Mouse (Mus musculus) embryonic facial prominence, embryonic 10.5 days (tissue): ENCODE measurements around the gene Btbd2. TPM values are rescaled to one million over a fixed set of nuclear protein-coding genes. Genes with fewer than 3 reads are reported as not detected.

ENCODE experiments used
- DNase-seq: peaks from one replicate; pipeline ENCODE4 v3.0.0-alpha.2; 2017; ENCODE audit warnings: low spot score
- H3K27ac ChIP-seq: fragments of 300-500 bp; sonication (generic); replicated peaks from 2 replicates; pipeline ENCODE4 v1.5.1; 2016; ENCODE audit warnings: mild to moderate bottlenecking
- H3K27me3 ChIP-seq: fragments of 300-500 bp; sonication (generic); replicated peaks from 2 replicates; pipeline ENCODE4 v1.6.1; 2016; ENCODE audit warnings: low read depth, mild to moderate bottlenecking; ENCODE audit not compliant: poor library complexity, severe bottlenecking
- H3K36me3 ChIP-seq: fragments of 300-500 bp; sonication (generic); replicated peaks from 2 replicates; pipeline ENCODE4 v1.6.1; 2016; ENCODE audit warnings: mild to moderate bottlenecking, moderate library complexity
- H3K4me1 ChIP-seq: fragments of 300-500 bp; sonication (generic); 2 replicates; pipeline ENCODE4 v1.6.1; 2016
- H3K4me3 ChIP-seq: fragments of 300-500 bp; sonication (generic); 2 replicates; pipeline ENCODE4 v1.5.1; 2016; ENCODE audit warnings: mild to moderate bottlenecking, moderate library complexity
- H3K9me3 ChIP-seq: fragments of 300-500 bp; sonication (generic); 2 replicates; pipeline ENCODE4 v1.6.1; 2016; ENCODE audit warnings: mild to moderate bottlenecking
- WGBS: fragments of 180-500 bp; shearing (Covaris S2); methylation state at CpG from one replicate; pipeline ENCODE4 v1.1.7; 2016; 5-methylcytosine and 5-hydroxymethylcytosine counted together
- polyA plus RNA-seq: library from polyadenylated mRNA; unstranded; fragments of >200 nt; fragmentation: Nextera tagmentation; extraction: Ambion mirVana; gene quantifications from 2 replicates; pipeline ENCODE4 v1.2.1, GENCODE M21; 2016

Gene Btbd2
- polyA plus RNA-seq, 1 experiment from 2014 or later = 84.8 TPM

DNA sequence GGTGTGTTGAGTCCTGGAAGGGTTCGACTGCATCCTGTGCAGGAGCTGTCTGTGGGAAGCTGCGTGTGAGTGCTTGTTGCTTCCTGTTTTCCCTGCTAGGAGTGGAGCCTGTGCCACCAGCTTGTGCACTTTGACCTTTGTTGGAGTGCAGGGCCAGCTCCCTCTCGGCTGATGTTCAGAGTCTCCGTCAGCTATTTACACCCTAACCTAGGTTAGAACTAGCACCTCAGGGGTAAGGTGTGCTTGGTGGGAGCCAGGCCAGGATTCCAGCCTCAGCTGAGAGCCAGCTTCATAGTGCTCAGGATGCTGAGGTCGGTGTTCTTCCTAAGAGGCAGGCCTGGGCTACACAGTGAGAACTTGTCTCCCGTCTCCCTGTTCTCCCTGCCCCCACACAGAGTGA, 21.5 kb downstream of the Btbd2 start:
- Histone ChIP-seq H3K9me3 (no peaks in the 10 kb centered on the region), H3K27ac (no peak overlapping the region), H3K4me3 (no peak overlapping the region), H3K36me3 (peaks cover 97% of the 10 kb centered on the region), H3K27me3 (no peaks in the 10 kb centered on the region), H3K4me1 (no peaks in the 10 kb centered on the region)
- DNase-seq = no peak
- 81% methylated on average over 6 of the region's 6 CpGs for WGBS

DNA sequence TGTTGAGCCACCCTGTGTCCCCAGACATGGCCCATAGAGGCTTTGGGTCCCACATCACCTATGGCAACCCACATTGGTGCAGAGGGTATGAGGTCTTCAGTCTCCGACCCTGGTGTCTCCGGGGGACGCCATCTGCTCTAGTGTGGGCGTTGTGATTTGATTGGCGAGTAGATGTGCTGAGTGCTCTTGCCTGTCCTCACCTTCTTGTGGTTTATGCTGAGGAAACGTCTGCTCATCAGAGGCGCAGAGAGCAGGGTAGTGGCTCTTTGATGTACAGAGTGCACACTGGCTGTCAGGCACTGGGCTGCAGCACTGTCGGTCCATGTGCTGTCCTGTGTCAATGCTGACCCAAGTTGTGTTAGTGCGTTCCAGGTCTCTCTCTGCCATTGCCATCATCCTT, 27.9 kb downstream of the Btbd2 start:
- 93% methylated on average over 9 of the region's 9 CpGs for WGBS
- Histone ChIP-seq H3K4me3 (no peak overlapping the region), H3K27me3 (no peaks in the 10 kb centered on the region), H3K9me3 (no peaks in the 10 kb centered on the region), H3K4me1 (peaks cover 43% of the 10 kb centered on the region), H3K27ac (no peak overlapping the region), H3K36me3 (peaks cover 82% of the 10 kb centered on the region)
- DNase-seq = no peak

DNA sequence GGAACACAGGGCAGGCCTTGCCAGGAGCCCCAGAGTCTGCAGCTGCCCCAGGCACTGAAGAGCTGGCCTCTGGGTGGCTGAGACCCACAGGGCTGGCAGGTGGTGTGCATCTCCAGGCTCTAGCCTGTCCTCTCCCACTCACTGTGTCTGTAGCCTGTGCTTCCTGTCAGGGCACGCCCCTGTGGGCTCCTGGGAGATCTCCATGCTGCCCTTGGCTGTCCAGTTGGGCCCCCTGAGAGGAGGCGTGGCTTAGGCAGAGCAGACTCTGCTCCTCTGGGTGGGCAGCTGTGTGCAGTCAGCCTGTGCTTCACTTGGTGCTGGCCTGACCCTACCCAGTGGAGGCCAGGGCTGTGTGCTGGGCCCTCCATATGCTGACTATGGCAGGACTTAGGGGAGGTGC, 29.2 kb downstream of the Btbd2 start:
- Histone ChIP-seq H3K4me1 (peaks cover 52% of the 10 kb centered on the region), H3K36me3 (peaks cover 72% of the 10 kb centered on the region), H3K27me3 (no peaks in the 10 kb centered on the region), H3K27ac (0 out of 2 replicates have a peak overlapping the region, but pooled peaks have one; percentile 4), H3K9me3 (no peaks in the 10 kb centered on the region), H3K4me3 (no peak overlapping the region)
- WGBS = 58% methylated on average over 2 of the region's 2 CpGs
- DNase-seq = peak; percentile 30

DNA sequence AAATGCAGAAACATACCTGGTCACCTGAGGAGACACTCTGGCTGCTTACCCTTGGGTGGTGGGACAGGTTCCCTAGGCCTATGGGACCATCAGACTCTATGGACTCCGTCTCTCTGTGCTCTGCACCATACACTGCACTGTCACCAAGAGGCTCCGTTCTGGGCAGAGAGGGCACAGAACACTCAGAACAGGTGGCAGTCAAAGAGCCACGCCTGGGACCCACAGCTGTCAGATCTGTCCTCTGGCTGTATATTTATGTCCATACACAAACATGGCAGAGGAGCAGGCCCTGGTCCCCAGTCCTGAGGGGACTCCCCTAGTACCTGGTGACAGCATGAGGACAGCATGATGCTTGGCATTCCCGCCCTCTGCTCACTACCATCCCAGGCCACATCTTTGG, 31.1 kb downstream of the Btbd2 start:
- Histone ChIP-seq H3K9me3 (no peaks in the 10 kb centered on the region), H3K36me3 (peaks cover 53% of the 10 kb centered on the region), H3K27me3 (no peaks in the 10 kb centered on the region), H3K4me1 (peaks cover 61% of the 10 kb centered on the region), H3K27ac (no peak overlapping the region), H3K4me3 (no peak overlapping the region; the same call in 1 of the 2 replicates)
- no peak for DNase-seq
- WGBS = 93% methylated on average over 4 of the region's 4 CpGs

DNA sequence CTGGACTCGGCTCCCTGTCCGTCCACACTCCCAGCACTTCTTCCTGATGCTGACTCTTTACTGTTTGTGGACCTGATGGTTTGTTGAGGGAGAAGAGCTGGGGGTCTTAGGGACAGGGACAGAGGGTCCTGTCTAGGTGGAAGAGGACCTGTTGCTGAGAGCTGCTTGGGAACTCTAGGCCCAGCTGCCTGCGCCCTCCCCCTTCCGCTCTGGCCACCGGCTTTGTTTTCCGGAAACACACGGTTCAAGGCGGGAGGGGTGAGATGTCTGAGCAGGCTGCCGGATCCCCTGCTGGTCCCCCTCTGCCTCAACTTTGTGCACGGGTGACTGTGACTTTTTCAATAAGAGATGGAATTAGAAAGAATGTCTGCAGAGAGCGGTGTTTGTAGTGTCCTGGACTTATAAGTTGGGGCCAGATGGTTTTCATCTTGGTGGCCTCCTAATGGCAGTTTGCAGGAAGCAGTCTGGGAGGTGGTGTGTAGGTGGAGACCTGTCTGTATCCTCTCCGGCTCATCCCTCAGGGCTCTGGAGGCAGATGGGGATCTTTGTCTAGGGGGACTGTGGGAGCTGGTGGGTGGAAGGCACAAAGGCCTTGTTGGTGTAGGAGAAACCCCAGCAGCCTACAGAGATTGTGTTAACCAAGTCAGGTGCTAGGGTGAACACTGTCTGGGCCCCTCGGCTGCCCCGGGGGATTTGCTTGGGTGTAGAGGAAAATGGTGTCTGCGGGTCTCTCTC, 33.2 kb downstream of the Btbd2 start:
- H3K27me3 ChIP-seq = no peaks in the 10 kb centered on the region
- 15% methylated on average over 15 of the region's 15 CpGs for WGBS
- no peaks in the 10 kb centered on the region for H3K9me3 ChIP-seq
- H3K27ac ChIP-seq = peak overlapping the region; percentile 96
- peak overlapping the region; percentile 90 for H3K4me3 ChIP-seq
- peaks cover 64% of the 10 kb centered on the region for H3K4me1 ChIP-seq
- peaks cover 31% of the 10 kb centered on the region for H3K36me3 ChIP-seq
- DNase-seq = peak; percentile 78

DNA sequence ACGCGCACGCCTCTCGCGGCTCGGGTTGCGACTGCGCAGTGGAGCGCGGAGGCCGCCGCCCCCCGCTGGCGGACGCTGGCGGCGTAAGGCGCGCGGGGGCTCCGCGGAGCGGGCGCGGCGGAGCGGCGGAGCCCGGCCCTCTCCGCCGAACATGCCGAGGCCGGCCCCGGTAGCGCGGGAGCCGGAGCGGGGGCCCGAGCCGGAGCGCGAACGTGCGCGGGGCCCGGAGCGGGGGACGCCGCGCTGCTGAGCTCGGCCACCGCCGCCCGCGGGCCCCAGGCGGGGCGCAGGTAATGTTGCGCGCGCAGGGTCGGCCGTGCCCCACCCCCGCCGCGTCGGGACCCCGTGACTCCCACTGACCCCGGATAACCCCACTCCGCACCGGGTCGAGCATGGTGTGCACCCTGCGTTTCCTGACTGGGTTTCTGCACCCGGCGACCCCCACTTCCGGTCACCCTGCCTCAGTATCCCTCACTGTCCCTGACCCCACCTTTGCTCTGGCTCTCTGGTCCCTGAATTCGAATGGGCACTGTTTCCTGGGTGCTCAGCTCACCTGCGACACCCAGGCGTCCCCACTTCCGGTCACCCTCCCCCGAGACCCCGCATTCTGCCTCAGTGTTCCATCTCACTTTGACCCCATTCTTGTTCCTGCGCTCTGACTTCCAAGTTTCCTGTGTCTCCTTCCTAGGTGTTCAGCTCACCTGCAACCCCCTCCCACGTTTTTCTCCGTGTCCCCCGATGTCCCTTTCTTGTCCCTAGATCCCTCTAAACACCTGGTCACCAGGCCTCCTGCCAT, 34.0 kb downstream of the Btbd2 start, which contains the start of gene Csnk1g2:
TSS of gene Csnk1g2 (plus strand) at position 178 of the 796 bp plus-strand sequence.
- no peak for DNase-seq
- Histone ChIP-seq H3K9me3 (no peaks in the 10 kb centered on the region), H3K36me3 (peaks cover 24% of the 10 kb centered on the region), H3K27me3 (no peaks in the 10 kb centered on the region), H3K27ac (peak within 1 kb of the TSS; percentile 96), H3K4me3 (peak within 1 kb of the TSS; percentile 90), H3K4me1 (peaks cover 58% of the 10 kb centered on the region)
- 1% methylated on average over 85 of the region's 85 CpGs for WGBS

DNA sequence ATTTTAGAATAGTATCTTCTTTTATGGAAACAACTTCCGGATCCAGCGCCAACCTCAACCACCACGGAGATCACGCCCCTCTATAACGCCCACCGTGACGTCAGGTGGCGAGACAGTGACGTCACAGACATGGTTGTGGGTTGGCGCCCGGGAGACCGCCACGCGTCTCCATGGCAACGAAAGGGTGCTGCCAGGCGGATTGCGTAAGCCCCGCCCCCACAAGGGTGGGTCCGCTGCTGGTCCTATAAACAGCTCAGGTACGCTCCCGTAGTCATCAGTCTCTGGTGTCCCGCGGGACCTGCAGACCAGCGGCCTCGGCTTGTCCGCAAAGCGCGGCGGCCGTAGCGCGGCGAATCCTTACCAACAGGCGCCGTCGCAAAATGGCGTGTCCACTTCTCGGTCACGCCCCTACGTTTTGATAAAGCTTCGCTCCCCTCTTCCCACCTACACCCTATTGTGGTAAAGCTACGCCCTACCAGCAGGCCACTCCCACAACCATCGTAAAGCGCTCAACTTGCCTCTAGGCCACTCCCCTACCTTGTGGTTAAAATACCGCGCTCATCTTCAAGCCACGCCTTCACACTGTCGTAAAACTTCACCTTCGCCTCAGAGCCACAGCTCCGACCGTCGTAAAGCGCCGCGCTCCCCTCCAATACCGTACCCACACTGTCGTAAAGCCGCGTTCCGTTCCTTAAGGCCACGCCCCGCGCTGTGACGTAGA, 34.8 kb downstream of the Btbd2 start:
- WGBS = under 1% methylated on average over 64 of the region's 64 CpGs
- no peaks in the 10 kb centered on the region for H3K9me3 ChIP-seq
- peak overlapping the region; percentile 90 for H3K4me3 ChIP-seq
- peaks cover 51% of the 10 kb centered on the region for H3K4me1 ChIP-seq
- peaks cover 20% of the 10 kb centered on the region for H3K36me3 ChIP-seq
- peak; percentile 99 for DNase-seq
- no peaks in the 10 kb centered on the region for H3K27me3 ChIP-seq
- peak overlapping the region; percentile 96 for H3K27ac ChIP-seq

DNA sequence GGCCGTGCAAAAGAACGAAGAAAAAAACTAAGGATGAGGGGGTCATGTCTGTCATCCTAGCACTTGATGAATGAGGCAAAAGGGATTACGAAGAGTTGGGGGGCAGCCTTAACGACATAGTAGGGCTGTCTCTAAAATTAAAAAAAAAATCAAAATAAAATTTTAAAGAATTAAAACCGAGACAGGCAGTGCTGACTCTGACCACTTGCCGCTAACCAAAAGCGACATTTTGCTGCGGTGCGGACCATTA, 35.3 kb downstream of the Btbd2 start:
- Histone ChIP-seq H3K27me3 (no peaks in the 10 kb centered on the region), H3K4me3 (peak overlapping the region; percentile 90), H3K9me3 (no peaks in the 10 kb centered on the region), H3K4me1 (peaks cover 51% of the 10 kb centered on the region), H3K27ac (peak overlapping the region; percentile 96), H3K36me3 (peaks cover 20% of the 10 kb centered on the region)
- DNase-seq = no peak
- WGBS = 4% methylated on average over 9 of the region's 9 CpGs

DNA sequence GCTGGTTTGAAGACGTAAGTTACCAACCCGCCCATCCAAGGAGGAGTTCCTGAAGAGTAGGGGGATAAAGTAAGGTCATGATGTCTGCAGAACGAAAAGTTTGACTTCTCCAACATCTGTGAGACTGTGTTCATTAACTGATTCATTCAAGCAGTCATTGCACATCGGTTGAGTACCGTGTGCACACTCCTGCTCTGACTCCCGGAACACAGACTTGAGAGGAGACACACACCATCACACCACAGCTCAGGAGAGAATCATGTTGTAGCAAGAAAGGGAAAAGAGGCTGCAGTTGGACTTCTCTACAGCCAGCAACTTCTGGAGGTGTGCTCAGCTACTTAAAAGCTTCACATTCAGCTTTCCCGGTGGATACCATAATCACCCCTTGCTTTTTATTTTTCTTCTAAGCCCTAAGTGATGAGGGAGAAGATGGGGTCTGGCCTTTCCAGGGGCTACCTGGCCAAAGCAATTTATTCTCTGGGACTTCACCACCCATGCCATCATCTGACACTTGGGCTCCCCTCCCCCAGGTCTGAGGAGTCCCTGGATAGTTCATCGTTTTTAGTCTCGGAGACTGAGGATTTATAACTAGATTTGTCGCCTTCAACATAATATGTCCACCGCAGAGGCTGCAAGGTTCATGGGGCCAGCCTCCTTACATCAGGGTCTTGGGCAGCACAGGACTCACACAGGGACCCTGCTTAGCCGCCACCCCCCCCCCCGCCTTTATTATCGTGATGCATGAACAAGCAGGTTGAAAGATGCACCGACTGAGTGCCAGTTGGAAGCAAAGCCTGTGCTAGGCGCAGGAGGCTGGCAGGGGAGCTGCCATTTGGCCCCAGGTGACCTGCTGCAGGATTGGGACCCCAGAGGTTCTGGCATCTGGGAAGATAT, 35.8 kb downstream of the Btbd2 start:
- no peak for DNase-seq
- Histone ChIP-seq H3K27ac (peak overlapping the region; percentile 96), H3K4me1 (peaks cover 46% of the 10 kb centered on the region), H3K36me3 (peaks cover 15% of the 10 kb centered on the region), H3K4me3 (peak overlapping the region; percentile 90), H3K9me3 (no peaks in the 10 kb centered on the region), H3K27me3 (no peaks in the 10 kb centered on the region)
- 63% methylated on average over 16 of the region's 16 CpGs for WGBS

DNA sequence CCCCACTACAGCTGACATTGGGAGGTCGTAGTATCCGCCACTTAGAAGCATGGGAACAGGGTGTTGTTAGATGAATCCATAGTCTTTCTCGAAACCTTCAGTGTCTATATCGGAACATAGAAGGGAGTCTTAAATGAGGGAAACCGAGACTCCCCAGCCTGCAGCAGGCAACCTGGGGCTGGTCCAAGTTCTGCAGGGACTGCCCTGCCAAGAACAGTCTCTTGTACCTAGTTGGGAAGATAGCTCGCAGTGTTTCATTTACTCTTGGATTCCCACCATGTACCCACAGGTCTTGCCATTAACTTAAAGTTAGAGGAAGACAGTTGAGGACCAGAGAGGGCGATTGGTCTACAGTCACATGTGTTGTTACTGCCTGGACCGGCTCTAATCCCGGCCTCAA, 36.5 kb downstream of the Btbd2 start:
- no peaks in the 10 kb centered on the region for H3K27me3 ChIP-seq
- 84% methylated on average over 9 of the region's 9 CpGs for WGBS
- peaks cover 15% of the 10 kb centered on the region for H3K36me3 ChIP-seq
- H3K9me3 ChIP-seq = no peaks in the 10 kb centered on the region
- peak overlapping the region; percentile 14; the same call in 1 of the 2 replicates for H3K4me3 ChIP-seq
- no peak for DNase-seq
- peaks cover 40% of the 10 kb centered on the region for H3K4me1 ChIP-seq
- H3K27ac ChIP-seq = peak overlapping the region; percentile 40; the same call in 1 of the 2 replicates

DNA sequence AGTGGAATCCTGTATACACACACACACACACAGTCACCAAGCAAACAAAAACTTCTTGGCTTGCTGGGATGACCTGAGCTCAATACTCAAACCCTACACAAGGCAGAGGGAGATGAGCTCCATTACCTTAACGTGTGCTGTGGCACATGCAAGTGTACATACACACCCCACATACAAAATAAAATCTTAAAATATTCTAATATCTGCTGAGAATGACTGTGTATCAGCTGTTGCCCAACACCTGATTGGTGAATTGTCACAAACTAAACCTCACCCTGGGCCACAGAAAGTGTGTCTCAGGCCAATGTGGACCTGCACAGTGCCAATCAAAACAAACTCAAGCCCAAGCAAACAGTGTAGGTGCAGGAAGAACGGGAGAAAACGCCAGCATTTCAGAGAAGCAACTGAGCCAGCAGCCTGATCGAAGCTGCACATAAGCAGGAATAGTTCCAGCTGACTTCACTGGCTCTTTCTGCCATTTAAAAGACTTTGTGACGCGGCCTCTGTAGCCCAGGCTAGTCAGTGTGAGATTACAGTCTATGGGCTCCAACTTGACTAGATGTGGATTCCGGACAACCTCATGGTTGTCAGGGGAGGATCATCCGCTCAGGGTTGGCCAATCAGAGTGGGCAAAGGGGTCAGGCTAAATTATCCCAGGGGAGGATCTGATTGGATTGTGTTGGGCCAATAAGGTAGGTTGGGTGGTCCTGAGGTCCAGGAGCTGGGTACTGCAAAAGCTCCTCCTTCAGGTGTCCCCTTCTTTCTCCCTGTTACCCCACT, 37.2 kb downstream of the Btbd2 start:
- no peak for DNase-seq
- peaks cover 15% of the 10 kb centered on the region for H3K36me3 ChIP-seq
- peak overlapping the region; percentile 14; the same call in 1 of the 2 replicates for H3K4me3 ChIP-seq
- H3K4me1 ChIP-seq = peaks cover 33% of the 10 kb centered on the region
- H3K9me3 ChIP-seq = no peaks in the 10 kb centered on the region
- no peaks in the 10 kb centered on the region for H3K27me3 ChIP-seq
- peak overlapping the region; percentile 40; the same call in 1 of the 2 replicates for H3K27ac ChIP-seq
- WGBS = 32% methylated on average over 8 of the region's 8 CpGs
